Mouse (Mus musculus): Measurements from ENCODE around the gene Shisa9.

Shisa9 gene

DNA sequence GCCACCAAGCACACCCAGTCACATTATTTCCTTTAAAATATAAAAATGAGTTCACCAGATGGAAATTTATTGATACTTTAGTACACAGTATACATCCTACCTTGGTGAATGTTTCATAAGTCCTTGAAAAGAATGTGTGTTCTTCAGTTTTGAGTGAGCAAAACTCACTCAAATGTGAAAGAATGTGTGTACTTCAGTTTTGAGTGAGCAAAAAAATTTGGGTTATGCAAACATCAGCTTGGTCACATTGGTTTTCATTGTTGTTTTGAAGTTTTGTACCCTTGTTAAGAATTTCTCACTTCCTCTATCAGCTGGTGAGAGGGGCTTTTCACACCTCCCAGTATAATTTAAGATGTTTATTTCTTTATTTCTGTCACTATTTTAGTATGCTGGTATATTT lies 331.7 kb downstream of the Shisa9 start:
- DNase-seq (ENCODE audit: low read depth): no peak
